Mouse (Mus musculus) olfactory bulb, adult 2 months (tissue): ENCODE data around the gene Mrpl33. TPM values are rescaled to one million over a fixed set of nuclear protein-coding genes. Genes with fewer than 3 reads are reported as not detected.

Source experiments
- H3K27ac ChIP-seq: fragments of 200-500 bp; 2 replicates; pipeline ENCODE4 v1.5.1; 2012; ENCODE audit warnings: low read depth, low read length; ENCODE audit not compliant: insufficient read depth
- H3K4me1 ChIP-seq: fragments of 200-500 bp; 2 replicates; pipeline ENCODE4 v1.6.1; 2012; ENCODE audit warnings: low read length; ENCODE audit not compliant: control insufficient read depth, insufficient read depth
- H3K4me3 ChIP-seq: fragments of 200-500 bp; 2 replicates; pipeline ENCODE4 v1.5.1; 2012; ENCODE audit warnings: mild to moderate bottlenecking, low read depth, low read length, moderate library complexity; ENCODE audit not compliant: insufficient read depth
- CTCF ChIP-seq: fragments of 200-500 bp; IDR thresholded peaks from 2 replicates; pipeline ENCODE4 v1.5.1; 2012; ENCODE audit warnings: low read depth, mild to moderate bottlenecking, low read length, moderate library complexity; ENCODE audit not compliant: insufficient read depth
- POLR2A ChIP-seq: fragments of 200-500 bp; IDR thresholded peaks from 2 replicates; pipeline ENCODE4 v1.6.1; 2012; ENCODE audit warnings: mild to moderate bottlenecking, low read depth, low read length, moderate library complexity; ENCODE audit not compliant: insufficient read depth
- WGBS: fragments of 180-500 bp; shearing (Covaris S2); methylation state at CpG from one replicate; pipeline ENCODE4 v1.1.7; 2018; 5-methylcytosine and 5-hydroxymethylcytosine counted together
- polyA plus RNA-seq: library from polyadenylated mRNA; stranded (reverse); fragments of >200 nt; gene quantifications from 2 replicates; pipeline ENCODE4 v1.2.4, GENCODE M21; 2012; ENCODE audit warnings: low replicate concordance; ENCODE audit not compliant: missing spikeins, insufficient read depth, insufficient read length

Mrpl33 gene
- polyA plus RNA-seq, 1 experiment = not detected

DNA sequence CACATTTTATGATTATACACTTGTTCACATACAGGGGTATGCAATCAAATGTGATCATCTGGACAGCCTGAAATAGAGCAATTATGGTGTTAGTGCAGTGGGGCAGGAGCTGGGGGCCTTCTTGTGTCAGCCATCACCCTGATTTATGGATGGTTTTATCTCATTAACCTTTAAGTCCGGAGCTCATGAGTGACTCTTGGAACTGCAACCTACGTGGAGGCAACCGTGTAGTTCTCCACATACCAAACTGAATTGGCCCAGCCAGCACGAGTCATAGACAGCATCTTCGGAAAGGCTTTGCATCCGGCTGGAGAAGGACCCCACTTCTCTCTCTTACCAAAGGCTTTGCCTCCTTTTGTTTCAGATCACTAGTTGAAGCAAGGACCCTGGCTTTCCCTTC, 7.0 kb downstream of the Mrpl33 start:
- no peak overlapping the region for H3K4me3 ChIP-seq
- H3K27ac ChIP-seq = no peak overlapping the region
- peaks cover 5% of the 10 kb centered on the region for H3K4me1 ChIP-seq
- WGBS = 84% methylated on average over 6 of the region's 6 CpGs
- no peak for TF ChIP-seq POLR2A
- no peak for TF ChIP-seq CTCF

DNA sequence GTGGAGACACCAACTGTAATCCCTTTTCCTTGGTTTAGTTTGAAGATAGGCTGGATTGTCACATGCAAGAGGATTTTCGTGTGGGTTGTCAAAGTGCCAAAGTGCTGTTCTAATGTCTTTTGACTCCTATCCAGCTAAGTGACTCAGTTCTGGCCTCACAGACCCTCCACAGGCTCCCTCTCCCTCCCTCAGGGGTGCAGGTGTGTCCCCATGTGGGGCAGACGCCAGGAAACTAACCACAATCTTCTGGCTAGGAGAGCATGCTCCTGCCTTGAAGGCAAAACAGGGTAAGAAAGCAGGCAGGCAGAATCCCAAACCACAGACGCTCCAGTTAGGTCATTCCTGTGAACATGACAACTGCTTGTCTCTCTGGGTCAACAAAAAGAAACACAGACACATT, 9.4 kb downstream of the Mrpl33 start:
- no peak overlapping the region for H3K4me3 ChIP-seq
- TF ChIP-seq POLR2A (no peak), CTCF (no peak)
- peaks cover 5% of the 10 kb centered on the region for H3K4me1 ChIP-seq
- H3K27ac ChIP-seq = no peak overlapping the region
- whole genome bisulfite sequencing = 57% methylated on average over 3 of the region's 3 CpGs

DNA sequence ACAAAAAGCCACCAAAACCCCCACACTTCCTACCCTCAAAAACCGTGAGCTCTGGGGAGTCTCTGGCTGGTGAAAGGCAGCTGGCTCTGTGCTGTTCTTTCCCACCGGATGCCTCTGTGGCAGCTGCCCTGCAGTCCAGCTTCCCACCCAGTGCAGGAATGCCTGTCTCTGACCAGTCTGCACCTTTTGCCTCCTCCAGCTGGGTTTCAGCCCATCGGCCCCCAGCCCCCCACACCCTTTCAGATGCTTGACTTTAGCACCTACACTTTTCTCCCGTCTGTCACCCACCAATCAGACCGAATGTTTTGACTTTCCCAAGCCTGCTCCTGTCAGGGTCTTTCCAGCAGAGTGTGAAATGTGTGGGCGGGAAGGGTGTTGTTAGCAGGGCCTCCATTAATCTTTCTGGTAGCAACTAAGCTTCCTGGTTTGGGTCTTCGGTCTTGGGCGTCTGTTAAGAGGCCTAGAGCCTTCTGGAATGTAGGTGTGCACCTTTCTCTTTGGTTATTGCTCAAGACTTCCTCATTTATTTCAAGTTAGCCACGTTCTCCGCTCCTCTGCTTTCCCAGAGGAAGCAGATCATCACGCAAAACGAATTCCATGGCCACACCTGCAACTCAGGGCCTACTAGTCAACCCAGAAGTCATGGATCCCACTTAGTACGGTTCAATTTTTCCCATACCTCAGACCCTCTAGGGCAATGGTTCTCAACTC, 13.8 kb downstream of the Mrpl33 start:
- TF ChIP-seq CTCF = no peak
- no peak for TF ChIP-seq POLR2A
- no peaks in the 10 kb centered on the region for H3K4me1 ChIP-seq
- H3K4me3 ChIP-seq = no peak overlapping the region
- WGBS = 75% methylated on average over 13 of the region's 13 CpGs
- H3K27ac ChIP-seq = no peak overlapping the region

DNA sequence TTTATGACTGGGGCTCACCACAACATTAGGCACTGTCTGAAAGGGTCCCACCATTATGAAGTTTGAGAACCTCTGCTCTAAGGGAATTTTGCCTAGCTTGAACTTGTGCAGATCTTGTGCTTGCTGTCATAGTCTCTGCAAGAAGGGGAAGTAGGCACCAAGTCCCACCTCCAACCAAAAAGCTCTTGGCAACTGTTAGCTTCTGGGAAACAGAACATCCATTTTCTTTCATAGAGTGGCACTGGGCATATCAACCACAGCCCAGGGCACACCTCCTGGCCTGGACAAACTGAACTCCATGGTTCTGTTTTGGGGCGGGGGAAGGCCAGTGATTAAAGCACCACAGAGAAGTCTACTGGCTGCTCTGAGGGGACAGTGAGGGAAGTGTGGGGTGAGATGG, 14.5 kb downstream of the Mrpl33 start:
- no peak overlapping the region for H3K27ac ChIP-seq
- H3K4me3 ChIP-seq = no peak overlapping the region
- TF ChIP-seq POLR2A (no peak), CTCF (no peak)
- 97% methylated on average over 1 of the region's 1 CpGs for WGBS
- H3K4me1 ChIP-seq = no peaks in the 10 kb centered on the region

DNA sequence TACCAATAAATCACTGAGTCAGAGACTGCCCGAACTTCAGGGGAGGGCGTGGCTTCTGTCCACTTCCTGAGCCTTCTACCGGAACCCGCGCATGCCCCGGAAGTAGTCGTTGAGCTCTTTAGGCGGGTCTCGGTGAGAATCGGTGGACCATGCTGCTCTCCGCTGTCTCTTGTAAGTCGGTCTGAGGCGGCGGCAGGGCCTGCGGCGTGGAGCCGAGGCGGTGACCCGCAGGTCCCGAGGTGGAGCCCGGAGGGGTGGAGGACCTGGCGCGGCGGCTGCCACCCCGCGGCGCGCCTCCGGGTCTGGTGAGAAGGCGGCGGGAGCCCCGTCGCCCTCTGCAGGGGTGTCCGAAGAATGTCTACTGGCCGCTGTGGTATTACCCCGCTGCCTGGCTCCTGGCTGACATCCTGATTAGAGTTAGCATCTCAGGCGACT, 17.1 kb downstream of the Mrpl33 start:
- H3K4me3 ChIP-seq = peak overlapping the region; percentile 100
- TF ChIP-seq POLR2A (peak; percentile 35; the same call in 1 of the 2 replicates), CTCF (peak; percentile 69)
- peak overlapping the region; percentile 83 for H3K27ac ChIP-seq
- under 1% methylated on average over 37 of the region's 37 CpGs for WGBS
- H3K4me1 ChIP-seq = 0 out of 2 replicates have a peak, but pooled peaks cover 2% of the 10 kb centered on the region

DNA sequence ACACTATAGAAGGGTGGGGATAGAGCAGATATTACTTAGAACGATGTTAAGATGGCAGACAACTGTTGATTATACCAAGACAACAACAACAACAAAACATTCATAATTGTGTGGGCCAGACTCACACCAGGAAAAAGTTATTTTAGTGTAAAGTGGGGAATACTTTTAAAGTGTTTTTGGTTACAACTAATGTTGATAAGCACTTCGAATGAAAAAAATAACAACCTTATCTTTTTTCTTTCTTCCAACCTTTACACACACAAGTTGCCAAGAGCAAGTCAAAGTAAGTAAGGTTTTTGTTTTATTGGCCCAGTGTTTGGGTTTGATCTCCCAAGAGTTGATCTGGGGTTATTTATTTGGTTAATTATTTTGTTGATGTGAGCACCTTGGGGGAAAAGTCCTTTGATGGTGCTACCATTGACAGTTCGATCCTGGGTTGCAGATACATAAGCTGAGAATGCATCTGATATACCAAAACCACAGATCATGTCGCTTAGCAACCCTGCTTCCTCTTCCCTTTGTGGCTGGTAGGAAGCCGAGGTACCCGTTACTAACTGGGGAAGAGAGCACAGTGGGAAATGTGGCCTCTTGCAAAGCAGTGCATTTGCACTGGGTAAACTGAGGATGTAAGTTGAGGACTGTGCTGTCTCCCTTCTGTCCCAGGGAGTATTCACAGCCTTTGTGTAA, 17.7 kb downstream of the Mrpl33 start:
- 34% methylated on average over 6 of the region's 6 CpGs for WGBS
- TF ChIP-seq POLR2A = no peak
- TF ChIP-seq CTCF = no peak
- peak overlapping the region; percentile 83; the same call in 1 of the 2 replicates for H3K27ac ChIP-seq

DNA sequence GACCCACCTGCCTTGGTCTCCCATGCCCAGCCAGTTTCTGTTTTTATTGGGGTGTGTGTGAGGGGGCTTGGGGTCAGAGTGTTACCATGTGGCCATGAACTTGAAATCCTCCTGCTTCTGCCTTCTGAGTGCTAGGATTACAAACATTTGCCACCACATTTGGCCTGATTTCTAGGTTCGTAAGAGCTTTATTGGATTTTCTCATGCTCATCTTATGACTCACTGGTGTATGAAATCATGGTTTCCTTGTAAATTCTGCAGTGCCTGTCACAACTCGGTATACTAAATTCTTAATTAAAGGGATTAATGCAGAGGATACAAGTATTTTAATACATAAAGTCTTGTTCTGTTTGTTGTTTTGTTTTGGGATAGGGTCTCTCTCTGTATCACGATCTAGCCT, 23.6 kb downstream of the Mrpl33 start:
- Histone ChIP-seq H3K4me3 (no peak overlapping the region), H3K4me1 (0 out of 2 replicates have a peak, but pooled peaks cover 2% of the 10 kb centered on the region), H3K27ac (no peak overlapping the region)
- WGBS = 84% methylated on average over 3 of the region's 3 CpGs
- TF ChIP-seq CTCF (no peak), POLR2A (no peak)

More for the DNA sequence above, 17.7 kb downstream of the Mrpl33 start:
- Histone ChIP-seq H3K4me1 (0 out of 2 replicates have a peak, but pooled peaks cover 2% of the 10 kb centered on the region), H3K4me3 (peak overlapping the region; percentile 100)

DNA sequence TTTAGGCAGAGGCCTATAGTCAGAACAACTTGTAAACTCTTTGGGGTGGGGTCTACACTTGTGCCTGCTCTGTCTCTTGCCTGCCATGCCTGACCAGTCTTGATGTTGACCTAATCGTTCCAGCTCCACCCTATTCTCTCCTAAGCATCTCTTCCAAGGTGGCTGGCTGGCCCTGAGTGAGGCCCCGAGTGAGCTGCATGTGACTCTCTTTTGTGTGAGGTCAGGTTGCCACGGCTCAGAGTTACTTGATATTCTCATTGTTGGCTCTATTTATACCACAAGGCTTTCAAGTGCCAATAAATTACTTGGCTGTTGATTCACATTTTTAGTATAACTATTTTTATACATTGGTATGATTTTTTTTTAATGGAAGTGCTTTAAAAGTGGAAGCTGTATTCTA, 30.4 kb downstream of the Mrpl33 start:
- no peak overlapping the region for H3K4me3 ChIP-seq
- TF ChIP-seq CTCF = no peak
- TF ChIP-seq POLR2A = no peak
- 60% methylated on average over 3 of the region's 3 CpGs for WGBS

More for the DNA sequence above, 30.4 kb downstream of the Mrpl33 start:
- Histone ChIP-seq H3K27ac (no peak overlapping the region), H3K4me1 (no peaks in the 10 kb centered on the region)
